In genomic region chr17:46929897-46930296, GRCm38 (mm10) we compare ENCODE assay signal across 35 mouse cellular contexts. TPM values are rescaled to one million over a fixed set of nuclear protein-coding genes. Genes with fewer than 3 reads are reported as not detected.
DNase-seq lines count a peak whose midpoint lies in the region; ATAC-seq lines count a peak whose summit lies in the region.
"Had no signal": no experiment of that assay in that cellular context is flagged by ENCODE, and none has a peak within 500 bp of the region (broad histone marks: within the 10 kb centered on the region; RNA-seq: fewer than 3 reads in every experiment).

No protein-coding gene starts in this region.

- peak; percentile 93 for DNase-seq in heart, adult 11 months
- DNase-seq in heart, postnatal 4 days: no peak
- peak; percentile 12 for DNase-seq in kidney, adult 9 months
- DNase-seq in limb, embryonic 10.5 days (ENCODE audit: low spot score): no peak
- DNase-seq in frontal cortex, postnatal 25 days (ENCODE audit: low spot score in 2 of 2): no peak
- DNase-seq: adrenal gland, adult 8-10 months; adrenal gland, postnatal 25 days; B cell, adult 2 months; cerebellum, adult 11-12 months; cerebellum, adult 8-10 months; cerebellum, postnatal 10 days; cerebellum, postnatal 36 days; embryo, embryonic 11 days; forebrain, postnatal 0 days; gastrocnemius, postnatal 25 days; heart, adult 2 months; heart, postnatal 14 days had no signal

- H3K4me1 ChIP-seq in kidney, embryonic 15.5 days: no peaks in the 10 kb centered on the region
- H3K4me1 ChIP-seq in limb, embryonic 15.5 days: no peaks in the 10 kb centered on the region
- 0 out of 2 replicates have a peak, but pooled peaks cover 3% of the 10 kb centered on the region for H3K4me1 ChIP-seq in limb, embryonic 10.5 days
- H3K4me1 ChIP-seq: embryonic facial prominence, embryonic 15.5 days; heart, embryonic 10.5 days; heart, embryonic 13.5 days; hindbrain, embryonic 12.5 days; hindbrain, embryonic 15.5 days had no signal

- ATAC-seq in kidney, embryonic 15.5 days (replicated peaks; ENCODE audit: low FRiP score): no peak
- ATAC-seq in limb, embryonic 15.5 days (ENCODE audit: insufficient number of reproducible peaks, low FRiP score, low TSS enrichment, low read depth): no peak
- ATAC-seq: activated CD4-positive, CD25-positive, alpha-beta regulatory T cell, adult 4 months; forebrain, embryonic 14.5 days; forebrain, postnatal 0 days had no signal

- no peak overlapping the region for H3K27ac ChIP-seq in kidney, embryonic 15.5 days
- H3K27ac ChIP-seq in limb, embryonic 15.5 days: peak overlapping the region; percentile 54; the same call in 1 of the 2 replicates
- H3K27ac ChIP-seq in limb, embryonic 10.5 days: no peak overlapping the region
- H3K27ac ChIP-seq: heart, adult 2 months; heart, embryonic 10.5 days; heart, embryonic 13.5 days; hindbrain, embryonic 12.5 days; hindbrain, embryonic 15.5 days had no signal

- 75% methylated on average over 7 of the region's 7 CpGs for whole genome bisulfite sequencing in kidney, embryonic 15.5 days
- WGBS in limb, embryonic 15.5 days: 79% methylated on average over 7 of the region's 7 CpGs
- WGBS in limb, embryonic 10.5 days: 92% methylated on average over 7 of the region's 7 CpGs

- peaks cover 73% of the 10 kb centered on the region for H3K36me3 ChIP-seq in kidney, embryonic 15.5 days
- H3K36me3 ChIP-seq in limb, embryonic 15.5 days: peaks cover 70% of the 10 kb centered on the region
- peaks cover 72% of the 10 kb centered on the region for H3K36me3 ChIP-seq in limb, embryonic 10.5 days

- H3K4me2 ChIP-seq in kidney, embryonic 15.5 days: no peak overlapping the region
- no peak overlapping the region for H3K4me2 ChIP-seq in limb, embryonic 15.5 days
- H3K4me2 ChIP-seq: embryonic facial prominence, embryonic 15.5 days; heart, embryonic 13.5 days; hindbrain, embryonic 12.5 days; hindbrain, embryonic 15.5 days had no signal

- H3K9me3 ChIP-seq in kidney, embryonic 15.5 days (replicated peaks): no peaks in the 10 kb centered on the region
- H3K9me3 ChIP-seq in limb, embryonic 15.5 days: no peaks in the 10 kb centered on the region
- H3K9me3 ChIP-seq in limb, embryonic 10.5 days (replicated peaks): no peaks in the 10 kb centered on the region
- H3K9me3 ChIP-seq: embryonic facial prominence, embryonic 15.5 days; heart, embryonic 10.5 days; heart, embryonic 13.5 days; hindbrain, embryonic 12.5 days; hindbrain, embryonic 15.5 days had no signal

- H3K4me3 ChIP-seq in kidney, embryonic 15.5 days (replicated peaks): no peak overlapping the region
- H3K4me3 ChIP-seq in limb, embryonic 15.5 days: no peak overlapping the region
- no peak overlapping the region for H3K4me3 ChIP-seq in limb, embryonic 10.5 days
- H3K4me3 ChIP-seq: embryonic facial prominence, embryonic 15.5 days; heart, adult 2 months; heart, embryonic 10.5 days; heart, embryonic 13.5 days; hindbrain, embryonic 12.5 days; hindbrain, embryonic 15.5 days had no signal

- no peak overlapping the region for H3K9ac ChIP-seq in kidney, embryonic 15.5 days
- no peak overlapping the region for H3K9ac ChIP-seq in limb, embryonic 15.5 days
- H3K9ac ChIP-seq: embryonic facial prominence, embryonic 15.5 days; forebrain, postnatal 0 days; heart, embryonic 13.5 days; hindbrain, embryonic 12.5 days; hindbrain, embryonic 15.5 days had no signal

- no peaks in the 10 kb centered on the region for H3K27me3 ChIP-seq in kidney, embryonic 15.5 days
- no peaks in the 10 kb centered on the region for H3K27me3 ChIP-seq in limb, embryonic 15.5 days
- H3K27me3 ChIP-seq in limb, embryonic 10.5 days (ENCODE audit: low read depth, poor library complexity, severe bottlenecking): no peaks in the 10 kb centered on the region
- H3K27me3 ChIP-seq: CH12.LX; embryonic facial prominence, embryonic 15.5 days; heart, embryonic 13.5 days; hindbrain, embryonic 12.5 days; hindbrain, embryonic 15.5 days had no signal

RNA-seq across cellular contexts. Expression of gene Prph2, which starts 19.6 kb away (rescaled TPM):
- not detected for total RNA-seq in heart, postnatal 4 days (2021)
- 0.08 TPM in 1 of 2 replicates, not detected in the other for polyA plus RNA-seq in kidney, embryonic 15.5 days (2015; fragmentation: Nextera tagmentation; extraction: Ambion mirVana)
- polyA plus RNA-seq in limb, embryonic 15.5 days (2015; fragmentation: Nextera tagmentation; extraction: Ambion mirVana): not detected in 2 replicates
- polyA plus RNA-seq in limb, embryonic 10.5 days (2016; fragmentation: Nextera tagmentation; extraction: Ambion mirVana): not detected in 2 replicates
- total RNA-seq: adrenal gland, adult 8-10 months; adrenal gland, postnatal 25 days; CH12.LX; gastrocnemius, adult 8-10 months; gastrocnemius, postnatal 25 days; heart, adult 2 months; heart, postnatal 14 days; hematopoietic stem cell, adult 5-6 weeks had no signal
- polyA plus RNA-seq: activated CD4-positive, CD25-positive, alpha-beta regulatory T cell, adult 4 months; cortical plate, adult 2 months; embryonic facial prominence, embryonic 11.5 days; embryonic facial prominence, embryonic 15.5 days; forebrain, embryonic 11.5 days; forebrain, embryonic 14.5 days; forebrain, postnatal 0 days; frontal cortex, adult 2 months; gonadal fat pad, adult 2 months; heart, adult 2 months; heart, embryonic 10.5 days; heart, embryonic 13.5 days; heart, embryonic 16.5 days; hindbrain, embryonic 12.5 days had no signal

RNA-seq across cellular contexts. Expression of gene Tbcc, which starts 39.4 kb away (rescaled TPM):
- 10 to 100 TPM; 23.5 to 26.2 TPM for total RNA-seq in heart, postnatal 4 days (2021)
- 59.3 and 59.7 TPM in 2 replicates for polyA plus RNA-seq in kidney, embryonic 15.5 days (2015; fragmentation: Nextera tagmentation; extraction: Ambion mirVana)
- polyA plus RNA-seq in limb, embryonic 15.5 days (2015; fragmentation: Nextera tagmentation; extraction: Ambion mirVana): 51.2 and 54.1 TPM in 2 replicates
- polyA plus RNA-seq in limb, embryonic 10.5 days (2016; fragmentation: Nextera tagmentation; extraction: Ambion mirVana): 62.1 and 66.3 TPM in 2 replicates

Comparison
In these comparisons a context has a peak if more than half of its experiments do, and no peak if none do; other contexts are left out.
1. DNase-seq: peak in heart, adult 11 months (single experiment) and kidney, adult 9 months (single experiment); none in heart, postnatal 4 days (single experiment), limb, embryonic 10.5 days (single experiment) and frontal cortex, postnatal 25 days (0 of 2).